Mouse (Mus musculus): Measurements from ENCODE around the gene Hoxd9. TPM values are rescaled to one million over a fixed set of nuclear protein-coding genes. Genes with fewer than 3 reads are reported as not detected.

The Hoxd9 gene
- polyA plus RNA-seq, 1 experiment from 2014 or later = 0.09 TPM

GRCm38 (mm10) chr2:74707599-74707998 is 10.1 kb downstream of the Hoxd9 start:
- 7% methylated on average over 7 of the region's 7 CpGs for WGBS
- peaks cover 89% of the 10 kb centered on the region for H3K27me3 ChIP-seq (ENCODE audit: control insufficient read depth, insufficient read depth, low read length)
- H3K4me2 ChIP-seq (replicated peaks) = no peak overlapping the region
- H3K4me3 ChIP-seq (replicated peaks; ENCODE audit: low read length) = no peak overlapping the region
- no peaks in the 10 kb centered on the region; the same call in 1 of the 2 replicates for H3K4me1 ChIP-seq (replicated peaks; ENCODE audit: control insufficient read depth, insufficient read depth, low read length)
- H3K9me3 ChIP-seq (ENCODE audit: control insufficient read depth, low read length) = no peaks in the 10 kb centered on the region
- H3K27ac ChIP-seq = no peak overlapping the region
- no peak overlapping the region for H3K9ac ChIP-seq
- no peak for ATAC-seq (ENCODE audit: low FRiP score)
- no peak for DNase-seq (ENCODE audit: low spot score)
- H3K36me3 ChIP-seq (replicated peaks; ENCODE audit: control insufficient read depth, insufficient read depth) = no peaks in the 10 kb centered on the region

GRCm38 (mm10) chr2:74708676-74709075 is 11.1 kb downstream of the Hoxd9 start:
- no peak overlapping the region for H3K27ac ChIP-seq
- ATAC-seq (ENCODE audit: low FRiP score) (no peak), DNase-seq (ENCODE audit: low spot score) (no peak)
- peaks cover 89% of the 10 kb centered on the region for H3K27me3 ChIP-seq (ENCODE audit: control insufficient read depth, insufficient read depth, low read length)
- H3K4me3 ChIP-seq (replicated peaks; ENCODE audit: low read length) = no peak overlapping the region
- H3K4me1 ChIP-seq (replicated peaks; ENCODE audit: control insufficient read depth, insufficient read depth, low read length) = no peaks in the 10 kb centered on the region; the same call in 1 of the 2 replicates
- 6% methylated on average over 4 of the region's 4 CpGs for WGBS
- H3K9ac ChIP-seq = no peak overlapping the region
- H3K4me2 ChIP-seq (replicated peaks) = no peak overlapping the region
- H3K36me3 ChIP-seq (replicated peaks; ENCODE audit: control insufficient read depth, insufficient read depth) = no peaks in the 10 kb centered on the region
- H3K9me3 ChIP-seq (ENCODE audit: control insufficient read depth, low read length) = no peaks in the 10 kb centered on the region

GRCm38 (mm10) chr2:74709465-74710419 is 12.2 kb downstream of the Hoxd9 start:
- H3K27ac ChIP-seq = no peak overlapping the region
- H3K4me2 ChIP-seq (replicated peaks) = no peak overlapping the region
- peaks cover 90% of the 10 kb centered on the region for H3K27me3 ChIP-seq (ENCODE audit: control insufficient read depth, insufficient read depth, low read length)

GRCm38 (mm10) chr2:74710929-74711543 is 13.5 kb downstream of the Hoxd9 start:
- WGBS = under 1% methylated on average over 16 of the region's 16 CpGs
- Histone ChIP-seq H3K4me2 (replicated peaks) (0 out of 2 replicates have a peak overlapping the region, but pooled peaks have one; percentile 1), H3K27ac (no peak overlapping the region), H3K27me3 (ENCODE audit: control insufficient read depth, insufficient read depth, low read length) (peaks cover 96% of the 10 kb centered on the region), H3K4me3 (replicated peaks; ENCODE audit: low read length) (0 out of 2 replicates have a peak overlapping the region, but pooled peaks have one; percentile 9), H3K9me3 (ENCODE audit: control insufficient read depth, low read length) (no peaks in the 10 kb centered on the region), H3K4me1 (replicated peaks; ENCODE audit: control insufficient read depth, insufficient read depth, low read length) (no peaks in the 10 kb centered on the region; the same call in 1 of the 2 replicates), H3K9ac (no peak overlapping the region), H3K36me3 (replicated peaks; ENCODE audit: control insufficient read depth, insufficient read depth) (no peaks in the 10 kb centered on the region)
- DNase-seq (ENCODE audit: low spot score) (no peak), ATAC-seq (ENCODE audit: low FRiP score) (no peak)

More at GRCm38 (mm10) chr2:74709465-74710419, 12.2 kb downstream of the Hoxd9 start:
- Histone ChIP-seq H3K4me3 (replicated peaks; ENCODE audit: low read length) (no peak overlapping the region), H3K9ac (no peak overlapping the region), H3K9me3 (ENCODE audit: control insufficient read depth, low read length) (no peaks in the 10 kb centered on the region), H3K4me1 (replicated peaks; ENCODE audit: control insufficient read depth, insufficient read depth, low read length) (no peaks in the 10 kb centered on the region; the same call in 1 of the 2 replicates), H3K36me3 (replicated peaks; ENCODE audit: control insufficient read depth, insufficient read depth) (no peaks in the 10 kb centered on the region)
- ATAC-seq (ENCODE audit: low FRiP score) = no peak
- WGBS = 4% methylated on average over 5 of the region's 5 CpGs
- no peak for DNase-seq (ENCODE audit: low spot score)

- peak within 1 kb of the TSS; percentile 31 for H3K4me3 ChIP-seq (replicated peaks; ENCODE audit: low read length)
- ATAC-seq (ENCODE audit: low FRiP score) = no peak
- no peaks in the 10 kb centered on the region; the same call in 1 of the 2 replicates for H3K4me1 ChIP-seq (replicated peaks; ENCODE audit: control insufficient read depth, insufficient read depth, low read length)
- DNase-seq (ENCODE audit: low spot score) = no peak
- H3K4me2 ChIP-seq (replicated peaks) = peak within 1 kb of the TSS; percentile 37
- no peaks in the 10 kb centered on the region for H3K36me3 ChIP-seq (replicated peaks; ENCODE audit: control insufficient read depth, insufficient read depth)
- under 1% methylated on average over 65 of the region's 65 CpGs for WGBS
- peak within 1 kb of the TSS; percentile 47 for H3K27ac ChIP-seq
- peak within 1 kb of the TSS; percentile 47 for H3K9ac ChIP-seq
- H3K27me3 ChIP-seq (ENCODE audit: control insufficient read depth, insufficient read depth, low read length) = peaks cover 96% of the 10 kb centered on the region
- H3K9me3 ChIP-seq (ENCODE audit: control insufficient read depth, low read length) = no peaks in the 10 kb centered on the region
These were observed 14.4 kb downstream of the Hoxd9 start, which contains the start of the genes Hoxd3 and Hoxd4 for GRCm38 (mm10) chr2:74711721-74712621. Hoxd3 (plus strand) TSS chr2:74711927. Hoxd4 (plus strand) TSS chr2:74711929.

GRCm38 (mm10) chr2:74713239-74714150 is 16.0 kb downstream of the Hoxd9 start:
- H3K27ac ChIP-seq = 0 out of 2 replicates have a peak overlapping the region, but pooled peaks have one; percentile 34
- no peak overlapping the region for H3K4me2 ChIP-seq (replicated peaks)
- H3K9me3 ChIP-seq (ENCODE audit: control insufficient read depth, low read length) = no peaks in the 10 kb centered on the region
- H3K9ac ChIP-seq = 0 out of 2 replicates have a peak overlapping the region, but pooled peaks have one; percentile 8
- no peaks in the 10 kb centered on the region; the same call in 1 of the 2 replicates for H3K4me1 ChIP-seq (replicated peaks; ENCODE audit: control insufficient read depth, insufficient read depth, low read length)
- no peaks in the 10 kb centered on the region for H3K36me3 ChIP-seq (replicated peaks; ENCODE audit: control insufficient read depth, insufficient read depth)
- DNase-seq (ENCODE audit: low spot score) = no peak
- H3K27me3 ChIP-seq (ENCODE audit: control insufficient read depth, insufficient read depth, low read length) = peaks cover 97% of the 10 kb centered on the region
- H3K4me3 ChIP-seq (replicated peaks; ENCODE audit: low read length) = peak overlapping the region; percentile 31
- WGBS = 6% methylated on average over 19 of the region's 19 CpGs
- ATAC-seq (ENCODE audit: low FRiP score) = no peak

- no peak overlapping the region for H3K27ac ChIP-seq
- ATAC-seq (ENCODE audit: low FRiP score) (no peak), DNase-seq (ENCODE audit: low spot score) (no peak)
- H3K9ac ChIP-seq = peak overlapping the region; percentile 8; the same call in 1 of the 2 replicates
- H3K27me3 ChIP-seq (ENCODE audit: control insufficient read depth, insufficient read depth, low read length) = peaks cover 97% of the 10 kb centered on the region
- no peaks in the 10 kb centered on the region for H3K9me3 ChIP-seq (ENCODE audit: control insufficient read depth, low read length)
- H3K4me1 ChIP-seq (replicated peaks; ENCODE audit: control insufficient read depth, insufficient read depth, low read length) = no peaks in the 10 kb centered on the region; the same call in 1 of the 2 replicates
- peak overlapping the region; percentile 31; the same call in 1 of the 2 replicates for H3K4me3 ChIP-seq (replicated peaks; ENCODE audit: low read length)
- 5% methylated on average over 18 of the region's 18 CpGs for WGBS
- peak overlapping the region; percentile 51; the same call in 1 of the 2 replicates for H3K4me2 ChIP-seq (replicated peaks)
- H3K36me3 ChIP-seq (replicated peaks; ENCODE audit: control insufficient read depth, insufficient read depth) = no peaks in the 10 kb centered on the region
These were observed 16.7 kb downstream of the Hoxd9 start for GRCm38 (mm10) chr2:74714156-74714789.

All from hindbrain, embryonic 14.5 days (tissue).